Mouse (Mus musculus): ENCODE results near the gene Dlgap4. TPM values are rescaled to one million over a fixed set of nuclear protein-coding genes. Genes with fewer than 3 reads are reported as not detected.

Gene Dlgap4
- 102 and 115 TPM in 2 replicates for polyA plus RNA-seq (2012; rRNA removed; ENCODE audit: low replicate concordance)

DNA sequence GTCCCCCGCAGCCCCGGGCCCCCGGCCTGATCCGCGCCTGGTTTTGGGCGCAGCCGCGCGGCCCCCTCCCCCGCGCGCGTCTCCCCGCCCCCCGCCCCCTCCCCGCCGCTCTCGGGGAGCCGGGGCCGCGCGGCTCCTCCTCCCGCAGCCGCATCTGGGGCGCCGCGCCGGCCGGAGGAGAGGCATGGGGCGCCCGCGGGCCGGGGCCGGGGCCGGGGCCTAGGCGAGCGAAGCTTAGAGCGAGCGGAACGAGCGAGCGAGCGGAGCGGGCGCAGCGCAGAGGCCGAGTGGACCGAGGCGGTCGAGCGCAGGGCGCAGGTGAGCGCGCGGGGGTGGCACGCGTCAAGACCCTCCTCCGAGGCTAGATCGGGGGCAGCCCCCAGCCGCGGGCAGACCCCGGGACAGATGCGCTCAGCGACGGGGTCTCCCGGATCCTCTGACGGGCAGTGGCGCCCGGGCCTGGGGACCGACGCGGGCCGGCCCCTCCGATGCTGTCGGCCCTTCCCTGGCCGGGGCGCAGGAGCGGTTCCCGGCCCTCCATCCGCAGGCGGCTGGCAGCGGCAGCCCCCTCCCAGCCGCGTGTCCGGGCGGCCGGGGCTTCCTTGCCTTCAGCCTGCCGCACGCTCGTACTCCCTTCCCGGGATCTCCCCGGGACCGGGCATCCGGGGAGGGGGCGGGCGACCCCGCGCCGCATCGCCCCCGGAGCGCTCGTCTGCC lies at the start of gene Dlgap4:
Dlgap4 (plus strand) TSS at position 165 of the 717 bp plus-strand sequence.

DNA sequence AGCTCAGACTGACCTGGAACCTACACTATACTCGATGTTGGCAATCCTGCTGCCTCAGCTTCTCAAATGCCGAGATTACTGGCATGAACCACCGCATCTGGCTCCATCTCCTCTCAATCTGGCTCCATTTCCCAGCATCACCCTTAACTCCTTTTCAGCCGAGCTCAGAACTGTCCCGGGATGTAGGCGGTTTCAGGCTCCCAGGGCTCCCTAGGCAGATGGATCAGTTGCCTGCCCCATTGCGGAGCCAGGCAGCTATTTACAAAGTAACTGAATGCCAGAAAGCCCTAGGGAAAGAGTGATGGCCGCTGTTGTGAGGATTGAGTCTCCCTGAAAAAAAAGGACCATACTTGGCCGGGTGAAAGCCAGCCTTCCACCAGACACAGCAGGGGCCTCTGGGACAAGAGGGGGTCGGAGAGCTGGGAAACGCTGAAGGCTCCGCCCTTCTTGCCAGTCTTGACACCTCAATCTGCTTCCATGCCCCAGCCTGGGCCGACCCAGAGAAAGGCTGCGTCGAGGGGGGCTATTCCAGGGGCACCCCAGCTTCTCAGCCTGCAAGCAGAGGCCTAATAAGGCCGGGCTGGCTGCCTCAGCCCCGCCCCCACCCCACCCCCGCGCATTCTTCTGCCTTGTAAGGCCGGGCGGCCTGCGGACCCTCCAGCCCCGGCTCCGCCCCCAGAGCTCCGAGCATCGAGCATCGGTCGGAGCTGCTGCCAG lies 161.4 kb downstream of the Dlgap4 start, which contains the start of gene Myl9:
Myl9 (plus strand) TSS at position 683 of the 717 bp plus-strand sequence.

Other genes starting within 250 kb of the Dlgap4 start
- gene Epb41l1, start 192.8 kb upstream of the Dlgap4 start, polyA plus RNA-seq (2012; rRNA removed; ENCODE audit: low replicate concordance), result 59.8 and 67.2 TPM in 2 replicates
- gene Aar2, start 66.1 kb upstream of the Dlgap4 start, polyA plus RNA-seq (2012; rRNA removed; ENCODE audit: low replicate concordance), result 28.0 and 36.9 TPM in 2 replicates
- gene Myl9, start 161.7 kb downstream of the Dlgap4 start, polyA plus RNA-seq (2012; rRNA removed; ENCODE audit: low replicate concordance), result 237 and 1,254 TPM in 2 replicates
- 3.1 and 46.9 TPM in 2 replicates for gene Tgif2, start 226.3 kb downstream of the Dlgap4 start, polyA plus RNA-seq (2012; rRNA removed; ENCODE audit: low replicate concordance)
- 1.7 and 2.4 TPM in 2 replicates for gene 4930518I15Rik, start 244.2 kb downstream of the Dlgap4 start, polyA plus RNA-seq (2012; rRNA removed; ENCODE audit: low replicate concordance)
- 110 and 118 TPM in 2 replicates for gene Rab5if, start 249.4 kb downstream of the Dlgap4 start, polyA plus RNA-seq (2012; rRNA removed; ENCODE audit: low replicate concordance)

Measured in subcutaneous adipose tissue, adult 2 months (tissue).